Mouse (Mus musculus) E14TG2a.4 (cell line): ENCODE measurements at regions not wholly inside any gene's neighbourhood (a gene's known extent, or its start where the extent isn't known, plus 50 kb on each side); places are given as distances from the start of the nearest gene placed in this dataset.

Experiments used
- CTCF ChIP-seq: conservative IDR thresholded peaks from 2 replicates; pipeline ENCODE4 v1.5.1; 2014; ENCODE audit warnings: low read length
- NANOG ChIP-seq: IDR thresholded peaks from 2 replicates; pipeline ENCODE4 v1.6.1; 2014; ENCODE audit warnings: borderline replicate concordance, low read length, mixed read lengths
- POU5F1 ChIP-seq: IDR thresholded peaks from 2 replicates; pipeline ENCODE4 v1.6.1; 2014; ENCODE audit warnings: low read length, borderline replicate concordance

DNA sequence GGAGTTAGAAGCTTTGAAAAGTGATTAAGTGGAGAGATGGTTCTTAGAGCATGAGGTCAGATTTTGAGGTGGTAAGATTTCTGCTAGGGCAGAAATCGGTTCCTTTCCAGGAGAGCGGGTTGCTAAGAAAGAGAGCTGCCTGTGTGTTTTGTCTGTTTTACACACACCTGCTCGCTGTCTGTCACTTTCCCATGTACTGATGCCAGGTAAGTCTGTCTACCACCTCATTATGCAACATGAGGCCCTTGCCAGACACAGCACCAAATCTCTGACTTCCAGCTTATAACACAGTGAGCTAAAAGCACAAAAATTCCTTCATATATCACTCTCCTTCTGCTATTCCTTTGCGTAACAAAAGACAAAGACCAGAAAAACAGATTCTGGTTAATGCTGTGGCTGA, 304.1 kb downstream of the Epha7 start:
- TF ChIP-seq CTCF (no peak), NANOG (no peak), POU5F1 (no peak)
